Mouse (Mus musculus) spleen, adult 2 months (tissue): ENCODE measurements around the gene Sympk.

ENCODE experiments used
- CTCF ChIP-seq: fragments of 200-500 bp; IDR thresholded peaks from 2 replicates; pipeline ENCODE4 v1.5.1; 2011; ENCODE audit warnings: mild to moderate bottlenecking, inconsistent platforms; ENCODE audit not compliant: insufficient read depth, insufficient read length, insufficient replicate concordance; ENCODE audit errors: extremely low read depth
- POLR2A ChIP-seq: fragments of 200-500 bp; IDR thresholded peaks from 2 replicates; pipeline ENCODE4 v1.6.1; 2011; ENCODE audit warnings: low read depth, low read length, inconsistent platforms

GRCm38 (mm10) chr7:18993036-18993435 lies 31.1 kb upstream of the Sympk start:
- TF ChIP-seq CTCF (no peak), POLR2A (no peak)
